Mouse (Mus musculus): ENCODE data around the gene Cryl1. TPM values are rescaled to one million over a fixed set of nuclear protein-coding genes. Genes with fewer than 3 reads are reported as not detected.

Cryl1 gene
- polyA plus RNA-seq, 1 experiment from 2014 or later: 14.0 TPM

DNA sequence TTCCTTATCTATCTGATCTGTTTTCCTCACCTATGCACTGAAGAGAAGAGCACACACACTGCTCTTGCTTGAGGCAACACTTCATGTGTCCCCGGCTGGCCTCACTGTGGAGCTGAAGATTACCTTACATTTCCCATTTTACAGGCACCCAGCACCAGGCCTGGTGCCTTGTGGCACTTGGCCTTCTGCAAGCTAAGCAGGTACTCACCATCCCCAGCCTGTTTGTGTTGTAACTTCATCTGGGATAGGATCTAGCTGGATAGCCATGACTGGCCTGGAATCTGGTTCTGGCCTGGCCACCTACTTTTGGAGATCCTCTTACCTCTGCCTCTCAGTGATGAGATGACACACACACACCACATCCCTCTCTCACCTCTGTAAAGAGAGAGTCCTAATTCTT, 79.5 kb downstream of the Cryl1 start:
- H3K9ac ChIP-seq (ENCODE audit: low read length): no peak overlapping the region
- no peaks in the 10 kb centered on the region for H3K27me3 ChIP-seq (ENCODE audit: control insufficient read depth, insufficient read depth, low read length)
- no peak overlapping the region for H3K4me2 ChIP-seq (ENCODE audit: low read depth, severe bottlenecking)
- no peaks in the 10 kb centered on the region for H3K36me3 ChIP-seq (ENCODE audit: control insufficient read depth, insufficient read depth, low read length)
- no peak overlapping the region for H3K4me3 ChIP-seq (ENCODE audit: low read depth, low read length)
- no peak for DNase-seq (ENCODE audit: low spot score)
- no peaks in the 10 kb centered on the region for H3K9me3 ChIP-seq (ENCODE audit: control insufficient read depth, low read length)
- no peak overlapping the region for H3K27ac ChIP-seq (replicated peaks; ENCODE audit: low read depth, low read length)
- H3K4me1 ChIP-seq (ENCODE audit: control insufficient read depth, insufficient read depth, low read length): no peaks in the 10 kb centered on the region
- no peak for ATAC-seq (ENCODE audit: insufficient number of reproducible peaks, low FRiP score, low TSS enrichment, low read depth)
- WGBS: 89% methylated on average over 1 of the region's 1 CpGs

DNA sequence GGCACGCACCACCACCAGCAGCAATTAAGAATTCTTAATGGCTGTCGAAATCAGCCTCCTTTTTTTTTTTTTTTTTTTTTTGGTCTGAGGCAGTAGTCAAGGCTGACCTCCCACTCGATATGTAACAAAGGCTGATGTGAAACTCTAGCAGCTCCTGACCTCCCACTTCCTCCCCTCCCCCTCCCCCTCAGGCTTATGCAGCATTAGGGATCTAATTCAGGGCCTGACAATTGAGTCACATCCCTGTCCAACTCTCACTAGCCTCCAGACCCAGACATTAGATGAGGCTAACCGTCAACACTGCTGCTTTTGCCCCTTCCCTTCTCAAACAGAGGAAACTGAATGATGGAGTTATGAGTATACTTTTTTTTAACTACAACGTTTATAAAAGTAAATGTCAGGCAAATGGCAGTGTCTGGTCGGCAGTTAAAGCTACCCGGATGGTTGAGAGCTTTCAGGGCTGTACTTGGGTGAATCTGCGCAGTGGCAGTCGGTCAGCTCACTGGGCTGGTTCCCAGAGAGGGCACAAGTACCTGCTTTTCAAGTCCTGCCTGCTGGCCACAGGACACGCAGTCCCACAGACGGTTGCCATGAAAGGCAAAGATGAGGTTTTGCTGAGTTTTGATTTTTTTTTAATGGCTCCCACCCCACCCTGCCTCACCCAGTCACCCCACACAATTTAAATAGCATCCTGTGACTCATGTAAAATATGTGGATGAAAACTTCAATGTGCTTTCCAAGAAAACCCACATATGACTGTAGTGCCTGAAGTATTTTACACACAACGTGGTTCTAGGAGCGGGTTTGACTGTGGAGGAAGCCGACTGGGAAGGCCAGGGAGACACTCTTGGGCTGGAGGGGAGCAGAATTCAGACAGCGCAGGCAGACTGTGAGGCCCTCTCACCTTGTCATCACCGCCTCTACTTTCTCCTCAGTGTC, 81.4 kb downstream of the Cryl1 start:
- no peak overlapping the region for H3K27ac ChIP-seq (replicated peaks; ENCODE audit: low read depth, low read length)
- no peak for DNase-seq (ENCODE audit: low spot score)
- H3K9me3 ChIP-seq (ENCODE audit: control insufficient read depth, low read length): no peaks in the 10 kb centered on the region
- H3K4me1 ChIP-seq (ENCODE audit: control insufficient read depth, insufficient read depth, low read length): no peaks in the 10 kb centered on the region
- no peaks in the 10 kb centered on the region for H3K36me3 ChIP-seq (ENCODE audit: control insufficient read depth, insufficient read depth, low read length)
- no peak overlapping the region for H3K4me3 ChIP-seq (ENCODE audit: low read depth, low read length)
- no peak for ATAC-seq (ENCODE audit: insufficient number of reproducible peaks, low FRiP score, low TSS enrichment, low read depth)
- H3K27me3 ChIP-seq (ENCODE audit: control insufficient read depth, insufficient read depth, low read length): no peaks in the 10 kb centered on the region
- 67% methylated on average over 16 of the region's 16 CpGs for whole genome bisulfite sequencing
- H3K4me2 ChIP-seq (ENCODE audit: low read depth, severe bottlenecking): no peak overlapping the region
- no peak overlapping the region for H3K9ac ChIP-seq (ENCODE audit: low read length)

DNA sequence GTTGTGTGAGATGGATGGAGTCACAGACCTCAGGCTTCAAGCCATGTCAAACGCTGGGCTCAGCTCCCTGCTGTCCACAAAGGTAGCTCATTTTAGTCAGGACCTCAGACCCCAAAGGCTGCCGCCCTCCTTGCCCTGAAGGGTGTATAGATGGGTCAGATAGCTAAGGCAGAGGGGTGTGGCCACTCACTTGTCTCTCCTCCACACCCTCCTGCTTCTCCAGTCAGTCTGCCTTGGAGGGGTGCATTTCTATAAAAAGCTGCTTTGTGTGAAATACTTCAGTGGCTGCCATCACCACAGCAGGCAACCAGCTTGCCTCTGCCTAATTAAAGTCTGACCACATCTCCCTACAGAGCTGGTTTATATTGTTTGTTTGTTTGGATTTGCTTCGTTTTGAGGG, 82.4 kb downstream of the Cryl1 start:
- H3K27ac ChIP-seq (replicated peaks; ENCODE audit: low read depth, low read length): no peak overlapping the region
- no peaks in the 10 kb centered on the region for H3K36me3 ChIP-seq (ENCODE audit: control insufficient read depth, insufficient read depth, low read length)
- H3K27me3 ChIP-seq (ENCODE audit: control insufficient read depth, insufficient read depth, low read length): no peaks in the 10 kb centered on the region
- H3K9ac ChIP-seq (ENCODE audit: low read length): no peak overlapping the region
- H3K4me1 ChIP-seq (ENCODE audit: control insufficient read depth, insufficient read depth, low read length): no peaks in the 10 kb centered on the region
- DNase-seq (ENCODE audit: low spot score): no peak
- 46% methylated on average over 3 of the region's 3 CpGs for WGBS
- no peak overlapping the region for H3K4me2 ChIP-seq (ENCODE audit: low read depth, severe bottlenecking)
- ATAC-seq (ENCODE audit: insufficient number of reproducible peaks, low FRiP score, low TSS enrichment, low read depth): no peak
- H3K4me3 ChIP-seq (ENCODE audit: low read depth, low read length): no peak overlapping the region
- H3K9me3 ChIP-seq (ENCODE audit: control insufficient read depth, low read length): no peaks in the 10 kb centered on the region

DNA sequence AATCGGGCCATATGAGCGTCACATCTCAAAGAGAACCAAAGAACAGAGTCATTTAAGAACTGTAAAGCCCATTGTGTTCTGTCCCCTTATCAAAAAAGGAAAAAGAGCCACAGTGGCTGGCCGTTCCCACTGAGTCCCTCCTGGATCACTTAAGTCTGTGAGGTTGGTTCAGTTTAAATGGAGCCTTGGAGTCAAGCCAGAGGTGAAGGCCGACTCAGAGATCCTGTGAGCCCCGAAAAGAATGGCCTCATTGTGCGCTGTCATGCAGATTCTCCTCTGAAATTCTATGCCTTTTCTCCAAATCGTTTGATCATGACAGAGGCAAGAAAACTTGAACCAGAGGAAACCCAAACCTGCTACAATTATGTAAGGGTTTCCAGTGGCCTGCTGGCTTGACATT, 82.8 kb downstream of the Cryl1 start:
- Histone ChIP-seq H3K4me2 (ENCODE audit: low read depth, severe bottlenecking) (no peak overlapping the region), H3K27ac (replicated peaks; ENCODE audit: low read depth, low read length) (no peak overlapping the region), H3K9ac (ENCODE audit: low read length) (no peak overlapping the region), H3K4me1 (ENCODE audit: control insufficient read depth, insufficient read depth, low read length) (no peaks in the 10 kb centered on the region), H3K36me3 (ENCODE audit: control insufficient read depth, insufficient read depth, low read length) (no peaks in the 10 kb centered on the region), H3K4me3 (ENCODE audit: low read depth, low read length) (no peak overlapping the region), H3K27me3 (ENCODE audit: control insufficient read depth, insufficient read depth, low read length) (no peaks in the 10 kb centered on the region), H3K9me3 (ENCODE audit: control insufficient read depth, low read length) (no peaks in the 10 kb centered on the region)
- 88% methylated on average over 7 of the region's 7 CpGs for WGBS
- DNase-seq (ENCODE audit: low spot score): no peak
- no peak for ATAC-seq (ENCODE audit: insufficient number of reproducible peaks, low FRiP score, low TSS enrichment, low read depth)

DNA sequence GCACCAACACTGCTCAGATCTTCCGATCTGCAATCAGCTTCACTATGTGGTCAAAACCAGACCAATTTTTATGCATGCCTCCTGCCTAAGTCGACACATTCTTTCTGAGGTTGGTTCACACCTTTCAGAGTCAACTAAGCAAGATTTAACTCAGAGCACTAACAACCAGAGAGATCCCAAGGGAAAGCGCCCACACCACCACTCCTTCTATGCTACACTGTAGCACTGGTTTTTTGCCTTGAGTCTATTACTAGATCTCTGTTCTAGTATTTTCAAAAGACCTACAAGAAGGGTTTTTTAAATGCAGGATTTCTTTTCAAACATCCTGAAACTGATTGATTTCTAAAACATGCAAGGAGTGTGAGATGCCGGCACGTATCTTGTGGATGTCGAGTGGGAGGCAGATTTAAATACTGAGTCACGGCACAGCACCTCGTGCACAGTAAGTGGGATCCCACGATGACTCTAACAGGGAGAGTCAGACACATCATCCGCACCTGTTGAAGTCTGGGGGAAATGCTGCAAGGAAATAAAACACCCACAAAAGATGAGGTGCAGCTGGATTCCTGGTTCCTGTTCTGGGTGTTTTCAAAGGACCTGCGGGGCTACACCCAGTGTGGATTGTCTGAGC, 96.6 kb downstream of the Cryl1 start:
- Histone ChIP-seq H3K4me3 (ENCODE audit: low read depth, low read length) (no peak overlapping the region), H3K27ac (replicated peaks; ENCODE audit: low read depth, low read length) (no peak overlapping the region), H3K4me2 (ENCODE audit: low read depth, severe bottlenecking) (no peak overlapping the region), H3K9ac (ENCODE audit: low read length) (no peak overlapping the region), H3K36me3 (ENCODE audit: control insufficient read depth, insufficient read depth, low read length) (no peaks in the 10 kb centered on the region), H3K9me3 (ENCODE audit: control insufficient read depth, low read length) (no peaks in the 10 kb centered on the region), H3K27me3 (ENCODE audit: control insufficient read depth, insufficient read depth, low read length) (no peaks in the 10 kb centered on the region), H3K4me1 (ENCODE audit: control insufficient read depth, insufficient read depth, low read length) (no peaks in the 10 kb centered on the region)
- WGBS: 83% methylated on average over 11 of the region's 11 CpGs
- DNase-seq (ENCODE audit: low spot score) (no peak), ATAC-seq (ENCODE audit: insufficient number of reproducible peaks, low FRiP score, low TSS enrichment, low read depth) (no peak)

DNA sequence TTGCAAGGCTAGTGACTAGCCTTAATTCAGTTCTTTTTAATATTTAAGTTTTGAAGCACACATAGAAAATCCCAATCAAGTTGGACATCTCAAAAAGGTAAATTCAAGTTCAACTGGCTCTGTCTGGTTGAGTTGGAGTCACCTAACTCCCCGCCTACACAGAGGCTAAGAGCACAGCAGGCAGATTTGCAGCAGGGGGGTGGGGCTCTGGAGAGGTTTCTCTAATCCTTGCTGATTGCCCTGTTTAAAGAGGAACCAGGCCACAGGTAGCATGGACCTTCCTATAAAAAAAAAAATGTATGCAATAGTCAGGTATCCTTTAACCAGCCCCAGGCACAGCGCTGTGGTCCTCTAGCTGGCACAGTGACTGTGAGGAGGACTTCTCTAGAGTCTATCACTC, 97.8 kb downstream of the Cryl1 start:
- Histone ChIP-seq H3K9ac (ENCODE audit: low read length) (no peak overlapping the region), H3K27ac (replicated peaks; ENCODE audit: low read depth, low read length) (no peak overlapping the region), H3K9me3 (ENCODE audit: control insufficient read depth, low read length) (no peaks in the 10 kb centered on the region), H3K27me3 (ENCODE audit: control insufficient read depth, insufficient read depth, low read length) (no peaks in the 10 kb centered on the region), H3K4me2 (ENCODE audit: low read depth, severe bottlenecking) (no peak overlapping the region), H3K4me3 (ENCODE audit: low read depth, low read length) (no peak overlapping the region), H3K4me1 (ENCODE audit: control insufficient read depth, insufficient read depth, low read length) (no peaks in the 10 kb centered on the region), H3K36me3 (ENCODE audit: control insufficient read depth, insufficient read depth, low read length) (no peaks in the 10 kb centered on the region)
- DNase-seq (ENCODE audit: low spot score): no peak
- ATAC-seq (ENCODE audit: insufficient number of reproducible peaks, low FRiP score, low TSS enrichment, low read depth): no peak
- WGBS: 46% methylated on average over 2 of the region's 2 CpGs

DNA sequence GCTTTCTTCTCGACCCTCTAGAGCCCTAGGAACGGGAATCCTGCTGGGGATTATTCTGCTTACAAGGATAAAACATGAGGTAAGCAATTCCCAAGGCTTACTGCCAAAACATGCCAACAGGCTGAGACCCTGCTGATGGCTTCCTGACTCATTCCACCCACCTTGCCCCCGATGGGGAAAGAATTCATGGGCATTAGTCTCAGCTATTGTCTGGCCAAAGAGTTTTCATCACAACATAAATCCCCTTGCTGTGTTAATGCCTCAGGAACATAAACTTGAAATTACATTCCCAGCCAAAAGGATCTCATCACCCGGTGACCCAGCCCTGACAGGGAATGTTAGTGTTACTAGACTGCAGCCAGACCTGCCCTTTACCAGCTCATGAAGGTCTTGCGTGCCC, 100.7 kb downstream of the Cryl1 start:
- no peak for ATAC-seq (ENCODE audit: insufficient number of reproducible peaks, low FRiP score, low TSS enrichment, low read depth)
- Histone ChIP-seq H3K27me3 (ENCODE audit: control insufficient read depth, insufficient read depth, low read length) (no peaks in the 10 kb centered on the region), H3K9me3 (ENCODE audit: control insufficient read depth, low read length) (no peaks in the 10 kb centered on the region), H3K36me3 (ENCODE audit: control insufficient read depth, insufficient read depth, low read length) (no peaks in the 10 kb centered on the region), H3K4me1 (ENCODE audit: control insufficient read depth, insufficient read depth, low read length) (no peaks in the 10 kb centered on the region), H3K27ac (replicated peaks; ENCODE audit: low read depth, low read length) (no peak overlapping the region), H3K4me3 (ENCODE audit: low read depth, low read length) (no peak overlapping the region), H3K4me2 (ENCODE audit: low read depth, severe bottlenecking) (no peak overlapping the region), H3K9ac (ENCODE audit: low read length) (no peak overlapping the region)
- WGBS: 58% methylated on average over 5 of the region's 5 CpGs
- DNase-seq (ENCODE audit: low spot score): no peak

DNA sequence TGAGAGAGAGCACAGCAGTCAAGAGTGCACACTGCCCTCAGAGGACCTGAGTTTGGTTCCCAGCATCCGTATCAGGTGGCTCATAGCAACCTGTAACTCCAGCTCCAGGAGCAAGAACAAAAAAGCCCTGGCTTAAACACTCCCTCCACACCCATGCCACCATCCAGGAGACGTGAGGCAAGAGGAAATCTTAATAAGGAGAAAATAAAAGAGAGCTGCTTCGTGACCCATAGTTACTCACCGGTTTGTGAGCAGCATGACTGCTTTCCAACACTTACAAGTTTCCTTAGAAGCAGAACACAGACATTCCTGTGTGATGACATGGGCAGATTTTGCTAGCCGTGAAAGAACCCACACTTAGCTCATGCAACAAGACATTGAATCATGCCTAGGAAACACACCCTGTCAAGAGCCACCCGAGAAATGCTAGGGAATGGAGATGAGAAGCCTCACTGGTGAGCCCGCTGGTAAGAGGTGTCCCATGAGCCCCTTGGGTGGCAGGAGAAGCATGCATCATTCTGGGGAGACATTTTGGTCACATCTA, 106.9 kb downstream of the Cryl1 start:
- 91% methylated on average over 7 of the region's 7 CpGs for WGBS

More for the DNA sequence above, 106.9 kb downstream of the Cryl1 start:
- ATAC-seq (ENCODE audit: insufficient number of reproducible peaks, low FRiP score, low TSS enrichment, low read depth): no peak
- Histone ChIP-seq H3K4me1 (ENCODE audit: control insufficient read depth, insufficient read depth, low read length) (no peaks in the 10 kb centered on the region), H3K4me3 (ENCODE audit: low read depth, low read length) (no peak overlapping the region), H3K4me2 (ENCODE audit: low read depth, severe bottlenecking) (no peak overlapping the region), H3K27ac (replicated peaks; ENCODE audit: low read depth, low read length) (no peak overlapping the region), H3K36me3 (ENCODE audit: control insufficient read depth, insufficient read depth, low read length) (no peaks in the 10 kb centered on the region), H3K9ac (ENCODE audit: low read length) (no peak overlapping the region), H3K27me3 (ENCODE audit: control insufficient read depth, insufficient read depth, low read length) (no peaks in the 10 kb centered on the region), H3K9me3 (ENCODE audit: control insufficient read depth, low read length) (no peaks in the 10 kb centered on the region)
- no peak for DNase-seq (ENCODE audit: low spot score)

Data from limb, embryonic 11.5 days (tissue).